Mouse (Mus musculus): ENCODE measurements around the gene Snapin. TPM values are rescaled to one million over a fixed set of nuclear protein-coding genes. Genes with fewer than 3 reads are reported as not detected.

Snapin gene
- polyA plus RNA-seq, 1 experiment from 2014 or later = 76.0 TPM

DNA sequence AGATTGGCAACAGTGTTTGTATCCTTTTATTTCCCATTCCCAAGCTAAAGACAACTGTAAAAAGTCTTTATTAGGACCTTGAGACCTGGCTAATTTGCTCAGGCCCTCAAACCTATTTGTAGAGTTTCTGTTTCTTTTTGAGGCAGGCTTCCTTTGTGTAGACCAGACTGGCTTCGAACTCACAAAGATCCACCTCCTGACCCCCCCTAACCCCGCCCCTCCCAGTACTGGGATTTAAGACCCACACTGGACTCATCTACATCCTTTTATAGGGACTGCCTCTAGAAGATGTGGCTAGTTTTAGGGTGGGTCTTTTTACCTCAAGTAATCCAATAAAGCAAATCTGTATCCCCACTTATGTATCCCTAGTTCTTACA lies 18.9 kb upstream of the Snapin start:
- Histone ChIP-seq H3K4me1 (ENCODE audit: control insufficient read depth, insufficient read depth, low read length) (peaks cover 16% of the 10 kb centered on the region), H3K4me2 (peak overlapping the region; percentile 88), H3K9me3 (replicated peaks; ENCODE audit: control insufficient read depth, low read length) (no peaks in the 10 kb centered on the region), H3K9ac (ENCODE audit: low read depth, low read length) (peak overlapping the region; percentile 4; the same call in 1 of the 2 replicates), H3K27ac (ENCODE audit: low read depth, low read length) (peak overlapping the region; percentile 90; the same call in 1 of the 2 replicates), H3K27me3 (ENCODE audit: control insufficient read depth, insufficient read depth, low read length) (peaks cover 4% of the 10 kb centered on the region; the same call in 1 of the 2 replicates), H3K36me3 (ENCODE audit: control insufficient read depth, insufficient read depth, low read length) (peaks cover 13% of the 10 kb centered on the region), H3K4me3 (ENCODE audit: low read depth, low read length) (peak overlapping the region; percentile 95)
- ATAC-seq (replicated peaks; ENCODE audit: insufficient number of reproducible peaks, low FRiP score, low TSS enrichment) = no peak
- WGBS (ENCODE audit: insufficient replicate concordance) = 23% methylated on average over 2 of the region's 2 CpGs

DNA sequence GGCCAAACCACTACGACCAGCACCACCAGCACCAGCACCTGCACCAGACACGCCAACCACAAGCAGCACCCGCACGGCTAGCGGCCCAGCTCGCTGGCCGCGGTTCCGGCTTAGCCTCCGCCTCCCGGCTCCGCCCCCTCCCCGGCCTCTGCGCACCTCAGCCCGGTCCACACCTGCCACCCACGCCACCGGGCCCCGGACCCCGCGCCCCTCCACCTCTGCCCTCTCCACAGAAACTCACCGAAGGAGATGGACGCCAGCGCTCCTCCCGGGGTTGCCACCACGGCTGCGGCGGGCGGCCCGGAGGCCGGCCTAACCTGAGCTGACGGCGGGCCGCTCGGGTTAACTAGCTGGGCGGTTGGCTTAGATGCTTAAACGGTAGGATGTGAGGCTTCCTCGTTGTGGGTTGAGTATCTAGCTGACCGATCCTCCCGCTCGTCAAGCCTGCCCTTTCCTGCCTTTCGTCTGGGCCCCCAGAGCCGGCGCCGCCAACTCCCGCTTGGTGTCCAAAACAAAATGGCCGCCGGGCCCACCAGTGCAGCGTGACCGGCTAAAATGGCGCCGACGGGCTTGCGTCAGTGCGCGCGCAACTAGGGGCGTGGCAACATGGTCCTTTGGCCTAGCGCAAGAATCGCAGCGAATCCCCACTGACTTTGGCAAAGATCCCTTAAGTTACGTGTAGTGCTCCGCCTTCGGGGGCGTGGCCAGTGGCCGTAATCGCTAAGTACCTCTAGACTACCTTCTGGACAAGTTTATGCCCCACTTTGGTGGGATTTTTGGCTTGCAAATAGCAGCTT lies 18.3 kb upstream of the Snapin start, which contains the start of gene Chtop:
Gene Chtop, minus strand, starts transcription at position 549 of the 797 bp plus-strand sequence.
- under 1% methylated on average over 63 of the region's 66 CpGs for WGBS (ENCODE audit: insufficient replicate concordance)

DNA sequence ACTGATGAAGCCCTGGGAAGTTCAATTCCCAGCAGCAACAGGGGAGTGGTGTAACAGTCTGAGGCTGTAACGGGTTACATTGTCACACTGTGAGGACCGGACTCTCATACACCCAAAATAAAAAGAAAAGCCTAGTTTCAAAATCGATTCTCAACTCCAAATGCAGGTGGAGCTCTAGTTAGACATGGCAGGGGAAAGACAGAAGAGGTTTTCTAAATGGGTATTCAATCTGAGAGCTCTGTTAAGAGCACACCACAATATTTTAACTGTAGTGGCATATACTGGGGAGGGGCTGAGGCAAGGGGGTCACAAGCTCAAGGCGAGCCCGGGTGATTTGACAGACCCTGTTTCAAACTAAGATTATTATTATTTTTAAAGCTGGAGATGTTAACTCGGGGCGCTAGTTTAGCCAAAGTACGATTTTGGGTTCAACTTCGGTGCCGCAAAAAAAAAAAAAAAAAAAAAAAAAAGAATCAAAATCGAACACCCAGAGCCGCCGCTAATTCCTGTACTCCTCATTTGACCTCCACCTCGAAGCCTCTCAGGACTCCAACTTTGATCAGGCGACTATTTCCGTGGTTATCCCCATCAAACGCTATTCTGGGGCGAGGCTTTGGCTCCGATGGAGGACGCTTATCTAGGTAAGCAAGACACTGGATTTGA lies 17.6 kb upstream of the Snapin start:
- H3K36me3 ChIP-seq (ENCODE audit: control insufficient read depth, insufficient read depth, low read length) = peaks cover 17% of the 10 kb centered on the region
- H3K27me3 ChIP-seq (ENCODE audit: control insufficient read depth, insufficient read depth, low read length) = peaks cover 2% of the 10 kb centered on the region; the same call in 1 of the 2 replicates
- H3K4me3 ChIP-seq (ENCODE audit: low read depth, low read length) = peak overlapping the region; percentile 95
- H3K9me3 ChIP-seq (replicated peaks; ENCODE audit: control insufficient read depth, low read length) = no peaks in the 10 kb centered on the region
- no peak for ATAC-seq (replicated peaks; ENCODE audit: insufficient number of reproducible peaks, low FRiP score, low TSS enrichment)
- peaks cover 16% of the 10 kb centered on the region for H3K4me1 ChIP-seq (ENCODE audit: control insufficient read depth, insufficient read depth, low read length)
- peak overlapping the region; percentile 99 for H3K9ac ChIP-seq (ENCODE audit: low read depth, low read length)
- H3K27ac ChIP-seq (ENCODE audit: low read depth, low read length) = peak overlapping the region; percentile 90
- peak overlapping the region; percentile 88 for H3K4me2 ChIP-seq
- 6% methylated on average over 20 of the region's 20 CpGs for WGBS (ENCODE audit: insufficient replicate concordance)

More for the DNA sequence above, 18.3 kb upstream of the Snapin start, which contains the start of gene Chtop:
- peaks cover 16% of the 10 kb centered on the region for H3K4me1 ChIP-seq (ENCODE audit: control insufficient read depth, insufficient read depth, low read length)
- peak; percentile 87 for ATAC-seq (replicated peaks; ENCODE audit: insufficient number of reproducible peaks, low FRiP score, low TSS enrichment)
- H3K9ac ChIP-seq (ENCODE audit: low read depth, low read length) = peak within 1 kb of the TSS; percentile 99
- peaks cover 17% of the 10 kb centered on the region for H3K36me3 ChIP-seq (ENCODE audit: control insufficient read depth, insufficient read depth, low read length)
- no peaks in the 10 kb centered on the region for H3K9me3 ChIP-seq (replicated peaks; ENCODE audit: control insufficient read depth, low read length)
- H3K27me3 ChIP-seq (ENCODE audit: control insufficient read depth, insufficient read depth, low read length) = peaks cover 4% of the 10 kb centered on the region; the same call in 1 of the 2 replicates
- peak within 1 kb of the TSS; percentile 88 for H3K4me2 ChIP-seq
- peak within 1 kb of the TSS; percentile 90 for H3K27ac ChIP-seq (ENCODE audit: low read depth, low read length)
- peak within 1 kb of the TSS; percentile 95 for H3K4me3 ChIP-seq (ENCODE audit: low read depth, low read length)

DNA sequence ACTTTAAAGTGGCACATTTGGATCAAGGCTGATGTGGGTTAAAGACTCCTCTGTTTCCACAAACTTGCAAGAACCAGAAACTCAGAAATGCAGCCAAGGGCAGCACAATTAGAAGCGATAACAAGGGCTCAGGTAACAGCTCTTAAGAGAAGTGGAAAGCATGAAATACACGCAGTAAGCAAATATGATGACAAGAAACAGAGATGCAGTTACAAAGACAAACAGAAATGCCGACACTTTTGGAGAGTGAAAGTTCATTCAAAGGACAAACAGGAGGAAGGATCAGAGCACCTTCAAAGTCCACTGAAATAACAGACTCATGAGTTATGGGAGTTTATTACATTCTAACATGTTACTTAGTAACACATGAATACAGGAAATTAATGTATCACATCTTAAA lies 15.5 kb upstream of the Snapin start:
- Histone ChIP-seq H3K4me3 (ENCODE audit: low read depth, low read length) (no peak overlapping the region), H3K27ac (ENCODE audit: low read depth, low read length) (no peak overlapping the region), H3K9ac (ENCODE audit: low read depth, low read length) (no peak overlapping the region), H3K36me3 (ENCODE audit: control insufficient read depth, insufficient read depth, low read length) (peaks cover 24% of the 10 kb centered on the region), H3K9me3 (replicated peaks; ENCODE audit: control insufficient read depth, low read length) (no peaks in the 10 kb centered on the region), H3K27me3 (ENCODE audit: control insufficient read depth, insufficient read depth, low read length) (no peaks in the 10 kb centered on the region), H3K4me2 (no peak overlapping the region), H3K4me1 (ENCODE audit: control insufficient read depth, insufficient read depth, low read length) (peaks cover 10% of the 10 kb centered on the region)
- 83% methylated on average over 3 of the region's 3 CpGs for WGBS (ENCODE audit: insufficient replicate concordance)
- ATAC-seq (replicated peaks; ENCODE audit: insufficient number of reproducible peaks, low FRiP score, low TSS enrichment) = no peak

DNA sequence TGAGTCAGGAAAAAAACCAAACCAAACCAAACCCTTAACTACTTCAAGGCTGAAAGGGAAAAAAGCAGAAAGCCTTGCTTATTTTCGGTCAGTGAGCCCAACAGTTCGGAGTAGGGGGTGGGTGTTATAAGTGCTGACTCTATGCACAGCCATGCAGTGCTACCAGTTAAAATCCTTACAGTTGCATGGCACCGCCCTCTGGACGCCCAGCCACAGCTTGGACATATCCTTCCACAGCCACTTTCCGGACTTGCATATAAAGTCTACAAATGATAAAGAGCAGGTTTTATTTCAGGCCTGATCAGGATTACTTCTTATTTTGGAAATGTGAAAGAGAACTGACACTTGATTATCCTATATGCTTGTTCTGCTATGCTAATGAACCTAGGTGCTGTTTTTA lies 14.4 kb upstream of the Snapin start:
- peaks cover 10% of the 10 kb centered on the region for H3K4me1 ChIP-seq (ENCODE audit: control insufficient read depth, insufficient read depth, low read length)
- no peak overlapping the region for H3K27ac ChIP-seq (ENCODE audit: low read depth, low read length)
- WGBS (ENCODE audit: insufficient replicate concordance) = 89% methylated on average over 5 of the region's 5 CpGs
- H3K9me3 ChIP-seq (replicated peaks; ENCODE audit: control insufficient read depth, low read length) = no peaks in the 10 kb centered on the region
- no peak for ATAC-seq (replicated peaks; ENCODE audit: insufficient number of reproducible peaks, low FRiP score, low TSS enrichment)
- H3K4me3 ChIP-seq (ENCODE audit: low read depth, low read length) = no peak overlapping the region
- H3K4me2 ChIP-seq = no peak overlapping the region
- H3K9ac ChIP-seq (ENCODE audit: low read depth, low read length) = no peak overlapping the region
- no peaks in the 10 kb centered on the region for H3K27me3 ChIP-seq (ENCODE audit: control insufficient read depth, insufficient read depth, low read length)
- peaks cover 25% of the 10 kb centered on the region for H3K36me3 ChIP-seq (ENCODE audit: control insufficient read depth, insufficient read depth, low read length)

DNA sequence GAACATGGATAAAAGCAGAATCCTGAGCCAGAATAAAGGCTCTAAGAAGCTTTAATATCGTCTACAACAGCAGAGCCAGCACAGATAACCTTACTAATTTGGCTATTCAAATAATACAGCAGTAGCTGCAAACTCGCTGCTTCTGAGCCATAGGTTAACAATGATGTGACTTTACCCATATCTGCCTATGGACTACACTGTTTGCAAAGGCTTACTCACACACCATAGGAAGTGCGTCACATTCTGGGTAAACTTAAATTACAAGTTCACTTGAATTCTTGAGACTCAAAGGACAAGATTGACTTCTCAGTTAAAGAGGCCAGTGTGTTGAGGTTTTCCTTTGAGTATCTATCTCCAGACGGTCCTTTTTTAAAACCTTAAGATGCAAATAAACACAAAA lies 12.6 kb upstream of the Snapin start:
- peaks cover 31% of the 10 kb centered on the region for H3K36me3 ChIP-seq (ENCODE audit: control insufficient read depth, insufficient read depth, low read length)
- H3K4me1 ChIP-seq (ENCODE audit: control insufficient read depth, insufficient read depth, low read length) = peaks cover 10% of the 10 kb centered on the region
- WGBS (ENCODE audit: insufficient replicate concordance) = 90% methylated on average over 4 of the region's 4 CpGs
- H3K4me2 ChIP-seq = no peak overlapping the region
- H3K4me3 ChIP-seq (ENCODE audit: low read depth, low read length) = no peak overlapping the region
- no peak overlapping the region for H3K9ac ChIP-seq (ENCODE audit: low read depth, low read length)
- H3K27ac ChIP-seq (ENCODE audit: low read depth, low read length) = no peak overlapping the region
- H3K27me3 ChIP-seq (ENCODE audit: control insufficient read depth, insufficient read depth, low read length) = no peaks in the 10 kb centered on the region
- ATAC-seq (replicated peaks; ENCODE audit: insufficient number of reproducible peaks, low FRiP score, low TSS enrichment) = no peak
- no peaks in the 10 kb centered on the region for H3K9me3 ChIP-seq (replicated peaks; ENCODE audit: control insufficient read depth, low read length)

DNA sequence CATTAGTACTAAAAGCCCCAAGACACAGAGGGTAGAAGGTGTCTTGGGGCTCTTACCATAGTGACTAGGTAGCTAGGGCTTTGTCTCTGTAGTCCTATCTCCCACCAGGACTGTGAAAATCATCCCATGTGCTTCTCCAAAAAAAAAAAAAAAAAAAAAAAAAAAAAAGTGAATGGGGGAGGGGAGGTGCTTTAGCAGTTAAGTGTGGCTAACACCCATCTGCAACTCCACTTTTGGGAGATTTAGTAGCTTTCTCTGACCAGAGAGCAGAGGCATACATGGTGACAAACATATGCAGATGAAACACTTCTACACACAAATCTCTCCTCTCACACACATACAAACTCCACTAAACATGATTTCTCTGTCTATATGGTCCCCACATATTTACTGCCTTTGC lies 6.8 kb upstream of the Snapin start:
- no peak for ATAC-seq (replicated peaks; ENCODE audit: insufficient number of reproducible peaks, low FRiP score, low TSS enrichment)
- H3K36me3 ChIP-seq (ENCODE audit: control insufficient read depth, insufficient read depth, low read length) = peaks cover 25% of the 10 kb centered on the region

DNA sequence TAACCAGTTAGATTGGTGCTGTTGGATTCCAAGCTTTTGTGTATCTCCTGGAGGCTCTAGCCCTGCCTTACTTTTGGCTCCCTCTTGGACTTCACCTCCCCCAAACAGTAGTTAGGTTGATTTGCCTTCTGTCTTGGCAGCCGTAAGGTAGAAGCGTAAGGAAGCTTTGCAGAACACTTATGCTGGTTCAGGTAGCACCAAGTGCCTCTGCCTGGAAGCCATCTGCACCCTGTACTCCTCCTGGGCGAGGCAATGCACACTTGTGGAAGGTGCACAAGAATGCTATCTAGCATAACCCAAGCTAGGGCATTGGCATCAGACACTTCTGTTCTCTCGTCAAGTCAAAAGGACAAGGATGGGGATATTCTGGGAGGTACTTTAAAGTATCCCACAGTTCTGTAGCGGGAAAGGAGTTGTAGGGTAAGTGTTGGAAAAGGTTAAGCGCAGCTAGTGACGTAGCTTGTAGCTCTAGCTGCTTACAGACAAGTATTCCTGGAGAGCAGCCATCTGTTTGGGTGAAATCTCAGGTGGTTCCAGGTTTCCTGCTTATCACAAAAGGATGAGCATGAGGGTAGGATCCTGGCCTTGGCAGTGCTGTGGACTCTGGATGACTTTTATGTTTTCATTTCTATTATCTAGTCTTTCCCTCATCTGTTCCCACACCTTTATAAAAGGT lies 5.2 kb upstream of the Snapin start:
- Histone ChIP-seq H3K9me3 (replicated peaks; ENCODE audit: control insufficient read depth, low read length) (no peaks in the 10 kb centered on the region), H3K4me2 (no peak overlapping the region), H3K27ac (ENCODE audit: low read depth, low read length) (no peak overlapping the region), H3K36me3 (ENCODE audit: control insufficient read depth, insufficient read depth, low read length) (peaks cover 20% of the 10 kb centered on the region), H3K4me3 (ENCODE audit: low read depth, low read length) (no peak overlapping the region), H3K27me3 (ENCODE audit: control insufficient read depth, insufficient read depth, low read length) (no peaks in the 10 kb centered on the region), H3K9ac (ENCODE audit: low read depth, low read length) (no peak overlapping the region), H3K4me1 (ENCODE audit: control insufficient read depth, insufficient read depth, low read length) (no peaks in the 10 kb centered on the region)
- ATAC-seq (replicated peaks; ENCODE audit: insufficient number of reproducible peaks, low FRiP score, low TSS enrichment) = no peak
- 89% methylated on average over 7 of the region's 7 CpGs for WGBS (ENCODE audit: insufficient replicate concordance)

More for the DNA sequence above, 6.8 kb upstream of the Snapin start:
- Histone ChIP-seq H3K9me3 (replicated peaks; ENCODE audit: control insufficient read depth, low read length) (no peaks in the 10 kb centered on the region), H3K4me1 (ENCODE audit: control insufficient read depth, insufficient read depth, low read length) (no peaks in the 10 kb centered on the region), H3K27me3 (ENCODE audit: control insufficient read depth, insufficient read depth, low read length) (no peaks in the 10 kb centered on the region), H3K4me2 (no peak overlapping the region), H3K9ac (ENCODE audit: low read depth, low read length) (no peak overlapping the region), H3K27ac (ENCODE audit: low read depth, low read length) (no peak overlapping the region), H3K4me3 (ENCODE audit: low read depth, low read length) (no peak overlapping the region)
